Mouse (Mus musculus) cortical plate, adult 2 months (tissue): ENCODE measurements at regions not wholly inside any gene's neighbourhood (a gene's known extent, or its start where the extent isn't known, plus 50 kb on each side); places are given as distances from the start of the nearest gene placed in this dataset.

Source experiments
- CTCF ChIP-seq: fragments of 200-500 bp; IDR thresholded peaks from 2 replicates; pipeline ENCODE4 v1.5.1; 2011; ENCODE audit warnings: mild to moderate bottlenecking, control low read depth, low read length; ENCODE audit not compliant: insufficient read depth; ENCODE audit errors: extremely low read depth
- POLR2A ChIP-seq: fragments of 200-500 bp; IDR thresholded peaks from 2 replicates; pipeline ENCODE4 v1.6.1; 2011; ENCODE audit warnings: mild to moderate bottlenecking, low read length, control low read depth; ENCODE audit not compliant: insufficient read depth; ENCODE audit errors: extremely low read depth

GRCm38 (mm10) chr7:135968638-135969037 is 252.5 kb upstream of the Mki67 start:
- TF ChIP-seq CTCF = no peak
- no peak for TF ChIP-seq POLR2A
